Mouse (Mus musculus) midbrain, postnatal 0 days (tissue): ENCODE results near the gene Ggta1. TPM values are rescaled to one million over a fixed set of nuclear protein-coding genes. Genes with fewer than 3 reads are reported as not detected.

Experiments
- ATAC-seq: fragments of 200-750 bp; cut with Nextera tagmentation; 2 replicates; pipeline ENCODE4 v1.8.0; 2017; ENCODE audit warnings: moderate number of reproducible peaks, mild to moderate bottlenecking, moderate TSS enrichment, moderate library complexity; ENCODE audit not compliant: low FRiP score
- DNase-seq: peaks from one replicate; pipeline ENCODE4 v3.0.0-alpha.2; 2015; ENCODE audit warnings: low spot score
- H3K27ac ChIP-seq: fragments of 300-500 bp; sonication (generic); 2 replicates; pipeline ENCODE4 v1.5.1; 2014; ENCODE audit warnings: low read depth, mild to moderate bottlenecking, low read length, mixed read lengths
- H3K27me3 ChIP-seq: fragments of 300-500 bp; sonication (generic); 2 replicates; pipeline ENCODE4 v1.6.1; 2014; ENCODE audit warnings: low read length, control low read depth, mixed read lengths; ENCODE audit not compliant: insufficient read depth
- H3K36me3 ChIP-seq: fragments of 300-500 bp; sonication (generic); 2 replicates; pipeline ENCODE4 v1.6.1; 2014; ENCODE audit warnings: low read length, control low read depth, mixed read lengths; ENCODE audit not compliant: insufficient read depth
- H3K4me1 ChIP-seq: fragments of 300-500 bp; sonication (generic); 2 replicates; pipeline ENCODE4 v1.6.1; 2014; ENCODE audit warnings: mild to moderate bottlenecking, control low read depth, antibody characterized with exemption, low read length, mixed read lengths; ENCODE audit not compliant: insufficient read depth
- H3K4me2 ChIP-seq: fragments of 300-500 bp; sonication (generic); 2 replicates; pipeline ENCODE4 v1.6.1; 2014; ENCODE audit warnings: low read depth, mild to moderate bottlenecking, low read length, mixed read lengths; ENCODE audit not compliant: poor library complexity, severe bottlenecking
- H3K4me3 ChIP-seq: fragments of 300-500 bp; sonication (generic); 2 replicates; pipeline ENCODE4 v1.5.1; 2014; ENCODE audit warnings: low read depth, mild to moderate bottlenecking, low read length, moderate library complexity
- H3K9ac ChIP-seq: fragments of 300-500 bp; sonication (generic); replicated peaks from 2 replicates; pipeline ENCODE4 v1.6.1; 2014; ENCODE audit warnings: mild to moderate bottlenecking, low read length, moderate library complexity, mixed read lengths; ENCODE audit not compliant: poor library complexity, severe bottlenecking
- H3K9me3 ChIP-seq: fragments of 300-500 bp; sonication (generic); 2 replicates; pipeline ENCODE4 v1.6.1; 2016; ENCODE audit warnings: low read length, control low read depth
- CTCF ChIP-seq: IDR thresholded peaks from 2 replicates; pipeline ENCODE4 v1.5.1; 2016; ENCODE audit warnings: antibody characterized with exemption, mild to moderate bottlenecking
- WGBS: fragments of 180-500 bp; shearing (Covaris S2); extraction: QIAGEN DNeasy Blood & Tissue Kit; methylation state at CpG from one replicate; pipeline ENCODE4 v1.1.7; 2014; 5-methylcytosine and 5-hydroxymethylcytosine counted together
- polyA plus RNA-seq: library from polyadenylated mRNA; unstranded; fragments of >200 nt; fragmentation: Nextera tagmentation; extraction: Ambion mirVana; gene quantifications from 2 replicates; pipeline ENCODE4 v1.2.1, GENCODE M21; 2015
- total RNA-seq: library from RNA; depleted of rRNA; stranded (reverse); fragments of >200 nt; gene quantifications from 2 replicates; pipeline ENCODE4 v1.2.3, GENCODE M21; 2014

The Ggta1 gene
- total and polyA plus RNA-seq, 2 experiments from 2014 or later, result 3.8 to 5.4 TPM

DNA sequence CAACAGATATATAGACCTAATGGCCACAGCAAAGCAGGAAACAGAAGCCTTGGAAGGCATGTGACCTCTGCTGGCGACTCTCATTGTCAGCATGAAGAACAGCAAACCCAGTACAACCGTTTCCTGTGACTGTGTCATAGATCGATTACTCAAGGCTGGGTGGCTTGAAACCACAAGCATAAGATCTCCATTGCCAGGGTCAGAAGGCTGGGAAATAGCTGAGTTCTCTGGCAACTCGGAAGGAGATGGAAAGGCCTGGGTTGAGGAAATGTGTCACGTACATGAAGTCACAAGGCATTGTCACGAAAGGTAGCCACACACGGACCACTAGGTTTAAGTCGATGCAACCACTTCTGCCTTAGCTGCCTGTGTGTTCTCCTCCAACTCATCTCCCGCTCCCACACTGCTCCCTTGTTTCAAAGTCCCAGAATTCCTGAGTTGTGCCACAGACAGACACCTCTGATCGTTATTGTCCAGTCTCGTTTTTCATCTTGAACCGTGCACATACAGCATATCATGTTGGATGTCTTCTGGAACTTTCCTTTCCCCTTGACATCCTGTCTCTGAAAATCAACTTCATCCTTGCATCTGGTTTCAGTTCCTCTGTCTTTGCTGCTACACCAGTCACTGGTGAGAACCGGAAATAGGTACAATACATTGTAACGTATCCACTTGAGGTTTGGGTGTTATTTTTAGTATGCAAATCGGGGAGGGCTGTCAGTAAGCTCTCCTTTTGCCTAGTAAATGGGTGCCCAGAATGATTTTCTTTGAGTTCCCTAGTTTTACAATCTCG, 32.7 kb upstream of the Ggta1 start:
- TF ChIP-seq CTCF, result no peak; the same call in 1 of the 2 replicates

DNA sequence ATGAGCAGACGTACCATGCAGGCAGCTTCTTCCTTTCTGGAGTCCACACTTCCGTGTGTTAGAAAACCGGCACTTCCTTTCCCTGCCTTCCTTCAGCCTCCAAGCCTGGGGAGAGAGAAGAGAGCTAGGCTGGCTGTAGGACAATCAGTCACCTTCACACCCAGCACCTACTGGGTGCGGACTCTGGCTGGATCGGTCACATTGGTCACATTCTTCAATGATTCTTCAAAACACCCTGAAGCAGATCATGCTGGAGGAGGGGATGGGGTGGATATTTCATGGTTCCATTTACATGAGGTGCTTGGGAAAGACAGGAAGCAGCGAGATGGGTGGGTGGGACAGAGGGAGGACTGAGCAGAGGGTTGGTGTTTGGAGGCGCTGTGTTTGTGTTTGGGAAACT, 30.5 kb upstream of the Ggta1 start:
- Histone ChIP-seq H3K4me3 (no peak overlapping the region), H3K9me3 (no peaks in the 10 kb centered on the region), H3K9ac (no peak overlapping the region), H3K4me2 (no peak overlapping the region), H3K27ac (no peak overlapping the region), H3K36me3 (no peaks in the 10 kb centered on the region), H3K4me1 (no peaks in the 10 kb centered on the region), H3K27me3 (no peaks in the 10 kb centered on the region)
- DNase-seq, result no peak
- TF ChIP-seq CTCF, result no peak
- 89% methylated on average over 7 of the region's 7 CpGs for WGBS
- no peak for ATAC-seq

More for the DNA sequence above, 32.7 kb upstream of the Ggta1 start:
- no peak for ATAC-seq
- 85% methylated on average over 16 of the region's 16 CpGs for WGBS
- Histone ChIP-seq H3K27me3 (no peaks in the 10 kb centered on the region), H3K4me2 (no peak overlapping the region), H3K9me3 (no peaks in the 10 kb centered on the region), H3K4me3 (no peak overlapping the region), H3K4me1 (no peaks in the 10 kb centered on the region), H3K9ac (no peak overlapping the region), H3K27ac (no peak overlapping the region), H3K36me3 (no peaks in the 10 kb centered on the region)
- DNase-seq, result no peak

- no peak for DNase-seq
- no peak overlapping the region for H3K4me2 ChIP-seq
- ATAC-seq, result no peak
- 90% methylated on average over 24 of the region's 24 CpGs for WGBS
- no peak for TF ChIP-seq CTCF
- H3K36me3 ChIP-seq, result no peaks in the 10 kb centered on the region
- no peaks in the 10 kb centered on the region for H3K27me3 ChIP-seq
- H3K27ac ChIP-seq, result no peak overlapping the region
- H3K9me3 ChIP-seq, result no peaks in the 10 kb centered on the region
- H3K4me3 ChIP-seq, result no peak overlapping the region
- no peak overlapping the region for H3K9ac ChIP-seq
- H3K4me1 ChIP-seq, result no peaks in the 10 kb centered on the region
Measured at GRCm38 (mm10) chr2:35491151-35491550, 28.1 kb upstream of the Ggta1 start.

DNA sequence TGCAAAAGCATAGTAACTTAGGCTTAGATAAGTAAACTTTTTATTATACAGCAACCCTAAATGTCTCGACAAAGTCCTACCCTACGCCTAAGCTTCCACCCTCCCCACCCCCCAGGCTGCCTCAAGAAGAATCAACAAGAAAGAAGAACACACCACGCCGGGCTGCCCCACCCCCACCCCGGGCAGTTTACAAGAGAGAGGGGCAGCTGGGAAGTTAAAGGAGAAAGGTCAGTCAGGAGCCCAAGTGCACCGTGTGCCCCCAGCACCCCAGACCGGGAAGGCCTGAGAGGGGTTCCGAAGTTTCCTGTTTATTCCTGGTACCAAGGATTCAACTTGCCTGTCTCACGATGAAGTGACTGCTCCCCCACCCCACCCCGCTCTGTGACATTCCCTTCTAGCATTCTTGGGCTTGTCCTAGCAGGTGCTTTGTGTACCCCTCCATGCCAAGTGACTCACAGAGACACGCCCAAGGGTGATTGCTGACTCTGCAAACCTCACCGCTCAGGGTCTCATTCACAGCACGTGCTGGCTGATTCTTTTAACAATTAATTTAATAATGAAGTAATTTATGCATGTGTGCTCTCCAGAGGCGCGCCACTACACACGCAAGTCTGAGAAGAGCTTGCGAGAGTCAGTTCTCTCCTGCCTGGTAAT, 27.6 kb upstream of the Ggta1 start:
- TF ChIP-seq CTCF, result no peak
- H3K4me1 ChIP-seq, result no peaks in the 10 kb centered on the region
- H3K27ac ChIP-seq, result no peak overlapping the region
- no peaks in the 10 kb centered on the region for H3K36me3 ChIP-seq
- DNase-seq (no peak), ATAC-seq (no peak)
- no peak overlapping the region for H3K9ac ChIP-seq
- H3K9me3 ChIP-seq, result no peaks in the 10 kb centered on the region
- H3K4me2 ChIP-seq, result peak overlapping the region; percentile 22; the same call in 1 of the 2 replicates
- no peak overlapping the region for H3K4me3 ChIP-seq
- no peaks in the 10 kb centered on the region for H3K27me3 ChIP-seq
- WGBS, result 32% methylated on average over 17 of the region's 17 CpGs

DNA sequence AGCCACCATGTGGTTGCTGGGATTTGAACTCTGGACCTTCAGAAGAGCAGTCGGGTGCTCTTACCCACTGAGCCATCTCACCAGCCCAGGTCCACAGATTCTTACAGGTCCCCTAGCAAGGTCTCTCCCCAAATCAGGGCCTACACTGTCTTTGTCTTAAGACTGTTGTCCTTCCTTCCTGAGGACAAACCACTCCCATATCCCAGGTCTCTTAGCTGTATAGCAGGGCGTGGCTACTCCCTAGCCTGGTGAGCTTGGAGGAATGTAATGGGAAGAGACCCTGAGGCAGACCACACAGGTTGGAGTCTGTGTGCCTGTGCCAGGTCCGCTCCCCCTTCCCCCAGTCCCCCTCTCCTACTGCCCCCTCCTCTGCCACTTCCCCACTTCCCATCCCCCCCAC, 24.7 kb upstream of the Ggta1 start:
- no peak for TF ChIP-seq CTCF
- no peak for ATAC-seq
- WGBS, result 85% methylated on average over 3 of the region's 3 CpGs

GRCm38 (mm10) chr2:35486981-35487655, 24.1 kb upstream of the Ggta1 start:
- Histone ChIP-seq H3K4me2 (no peak overlapping the region), H3K9ac (no peak overlapping the region), H3K27ac (no peak overlapping the region), H3K9me3 (no peaks in the 10 kb centered on the region), H3K4me1 (no peaks in the 10 kb centered on the region), H3K36me3 (no peaks in the 10 kb centered on the region), H3K4me3 (no peak overlapping the region), H3K27me3 (no peaks in the 10 kb centered on the region)
- ATAC-seq (no peak), DNase-seq (no peak)
- TF ChIP-seq CTCF, result no peak
- 16% methylated on average over 5 of the region's 5 CpGs for WGBS

More for the DNA sequence above, 24.7 kb upstream of the Ggta1 start:
- no peak for DNase-seq
- Histone ChIP-seq H3K27ac (no peak overlapping the region), H3K27me3 (no peaks in the 10 kb centered on the region), H3K4me1 (no peaks in the 10 kb centered on the region), H3K36me3 (no peaks in the 10 kb centered on the region), H3K4me2 (no peak overlapping the region), H3K4me3 (no peak overlapping the region), H3K9ac (no peak overlapping the region), H3K9me3 (no peaks in the 10 kb centered on the region)
